Mouse (Mus musculus) lung, embryonic 14.5 days (tissue): ENCODE measurements around the gene Hk2. TPM values are rescaled to one million over a fixed set of nuclear protein-coding genes. Genes with fewer than 3 reads are reported as not detected.
A peak's percentile ranks its signal among the peaks of the same experiment; 100 is the strongest.

Experiments
- ATAC-seq: fragments of 200-750 bp; cut with Nextera tagmentation; 2 replicates; pipeline ENCODE4 v1.8.0; 2017; ENCODE audit warnings: mild to moderate bottlenecking, moderate TSS enrichment, moderate library complexity; ENCODE audit not compliant: insufficient read depth
- DNase-seq: peaks from one replicate; pipeline ENCODE4 v3.0.0-alpha.2; 2015
- H3K27ac ChIP-seq: fragments of 300-500 bp; sonication (generic); 2 replicates; pipeline ENCODE4 v1.5.1; 2014; ENCODE audit warnings: low read depth, mild to moderate bottlenecking, moderate library complexity
- H3K27me3 ChIP-seq: fragments of 300-500 bp; sonication (generic); 2 replicates; pipeline ENCODE4 v1.6.1; 2014; ENCODE audit warnings: low read length, control low read depth; ENCODE audit not compliant: insufficient read depth
- H3K36me3 ChIP-seq: fragments of 300-500 bp; sonication (generic); 2 replicates; pipeline ENCODE4 v1.6.1; 2014; ENCODE audit warnings: control low read depth; ENCODE audit not compliant: insufficient read depth
- H3K4me1 ChIP-seq: fragments of 300-500 bp; sonication (generic); 2 replicates; pipeline ENCODE4 v1.6.1; 2014; ENCODE audit warnings: antibody characterized with exemption, control low read depth; ENCODE audit not compliant: insufficient read depth
- H3K4me2 ChIP-seq: fragments of 300-500 bp; sonication (generic); 2 replicates; pipeline ENCODE4 v1.6.1; 2014; ENCODE audit warnings: mild to moderate bottlenecking
- H3K4me3 ChIP-seq: fragments of 300-500 bp; sonication (generic); 2 replicates; pipeline ENCODE4 v1.5.1; 2014; ENCODE audit warnings: low read depth, low read length
- H3K9ac ChIP-seq: fragments of 300-500 bp; sonication (generic); 2 replicates; pipeline ENCODE4 v1.6.1; 2014
- H3K9me3 ChIP-seq: fragments of 300-500 bp; sonication (generic); 2 replicates; pipeline ENCODE4 v1.6.1; 2016; ENCODE audit warnings: low read depth, low read length, control low read depth
- CTCF ChIP-seq: IDR thresholded peaks from 2 replicates; pipeline ENCODE4 v1.5.1; 2016; ENCODE audit warnings: antibody characterized with exemption, low read depth
- WGBS: fragments of 180-500 bp; shearing (Covaris S2); extraction: QIAGEN DNeasy Blood & Tissue Kit; methylation state at CpG from one replicate; pipeline ENCODE4 v1.1.7; 2014; 5-methylcytosine and 5-hydroxymethylcytosine counted together
- polyA plus RNA-seq: library from polyadenylated mRNA; unstranded; fragments of >200 nt; fragmentation: Nextera tagmentation; extraction: Ambion mirVana; gene quantifications from 2 replicates; pipeline ENCODE4 v1.2.1, GENCODE M21; 2014

The Hk2 gene
- polyA plus RNA-seq, 1 experiment from 2014 or later = 22.4 TPM

DNA sequence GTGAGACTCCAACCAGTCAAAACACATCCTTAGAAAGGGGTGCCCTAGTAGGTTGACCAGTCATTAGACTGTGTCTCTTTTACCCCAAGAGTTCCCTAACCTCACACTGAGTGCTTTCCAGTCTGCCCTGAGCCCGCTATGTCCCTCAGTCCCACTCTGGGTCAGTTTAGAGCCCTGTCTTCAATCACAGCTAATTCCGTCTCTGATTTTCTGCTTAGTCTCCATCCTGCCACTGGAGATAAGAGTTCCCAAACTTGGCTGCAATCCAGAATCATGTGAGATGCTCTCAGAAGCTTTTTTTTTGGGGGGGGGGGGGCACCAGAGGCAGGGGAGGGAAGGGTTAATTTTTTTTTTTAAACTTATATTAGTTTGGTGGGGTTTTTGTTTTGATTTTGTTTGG, 11.5 kb downstream of the Hk2 start:
- Histone ChIP-seq H3K9me3 (no peaks in the 10 kb centered on the region), H3K27ac (peak overlapping the region; percentile 50; the same call in 1 of the 2 replicates)
- WGBS = 37% methylated on average over 2 of the region's 2 CpGs

DNA sequence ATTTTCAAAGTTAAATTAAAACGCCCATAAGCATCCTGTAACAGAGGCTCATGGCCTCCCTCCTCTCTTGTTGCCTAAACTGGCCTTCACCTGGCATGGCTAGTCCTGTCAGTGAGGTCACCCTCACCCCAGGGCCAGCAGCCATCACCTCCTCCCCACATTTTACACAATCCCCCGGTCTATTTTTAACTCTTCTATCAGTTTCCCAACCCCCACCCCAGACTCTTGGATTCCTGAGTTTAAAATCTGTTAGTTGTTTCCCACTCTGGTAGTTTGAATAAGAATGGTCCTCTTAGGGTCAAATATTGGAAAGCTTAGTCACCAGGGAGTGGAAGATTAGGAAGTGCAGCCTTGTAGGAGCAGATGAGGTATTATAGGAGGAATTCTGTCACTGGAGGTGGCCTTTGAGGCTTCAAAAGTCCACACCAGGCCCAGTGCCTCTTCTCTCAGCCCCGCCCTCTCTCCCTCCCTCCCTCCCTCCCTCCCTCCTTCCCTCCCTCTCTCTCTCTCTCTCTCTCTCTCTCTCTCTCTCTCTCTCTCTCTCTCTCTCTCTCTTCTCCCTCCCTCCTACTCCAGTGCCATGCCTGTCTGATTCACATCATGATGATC, 13.4 kb downstream of the Hk2 start:
- Histone ChIP-seq H3K9ac (no peak overlapping the region), H3K36me3 (peaks cover 22% of the 10 kb centered on the region; the same call in 1 of the 2 replicates), H3K4me3 (no peak overlapping the region), H3K4me2 (no peak overlapping the region), H3K27me3 (no peaks in the 10 kb centered on the region), H3K9me3 (no peaks in the 10 kb centered on the region), H3K27ac (no peak overlapping the region), H3K4me1 (peaks cover 16% of the 10 kb centered on the region)
- 71% methylated on average over 3 of the region's 3 CpGs for WGBS
- no peak for TF ChIP-seq CTCF
- DNase-seq (no peak), ATAC-seq (no peak)

More for the DNA sequence above, 11.5 kb downstream of the Hk2 start:
- ATAC-seq = no peak
- Histone ChIP-seq H3K4me1 (peaks cover 16% of the 10 kb centered on the region), H3K4me3 (no peak overlapping the region), H3K9ac (no peak overlapping the region), H3K4me2 (no peak overlapping the region), H3K27me3 (no peaks in the 10 kb centered on the region), H3K36me3 (peaks cover 15% of the 10 kb centered on the region; the same call in 1 of the 2 replicates)
- no peak for TF ChIP-seq CTCF
- peak; percentile 80 for DNase-seq

DNA sequence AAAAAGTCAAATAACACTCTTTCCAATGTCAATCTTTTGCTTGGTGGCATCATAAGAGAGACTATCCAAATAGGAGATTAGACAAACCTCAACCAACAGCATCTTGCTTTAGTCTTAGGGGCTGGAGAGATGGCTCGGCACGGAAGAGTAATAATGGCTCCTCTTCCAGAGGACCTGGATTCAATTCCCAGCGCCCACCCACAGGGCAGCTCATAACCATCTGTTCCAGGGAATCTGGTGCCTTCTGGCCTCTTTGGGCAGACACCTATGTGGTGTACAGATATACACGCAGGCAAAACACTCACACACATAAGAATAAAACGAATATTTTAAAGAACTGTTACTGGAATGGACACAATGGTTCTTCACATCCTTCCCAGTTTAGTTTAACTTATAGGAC, 15.0 kb downstream of the Hk2 start:
- Histone ChIP-seq H3K36me3 (peaks cover 22% of the 10 kb centered on the region; the same call in 1 of the 2 replicates), H3K27me3 (no peaks in the 10 kb centered on the region), H3K27ac (no peak overlapping the region), H3K4me3 (no peak overlapping the region), H3K4me1 (peaks cover 16% of the 10 kb centered on the region), H3K9me3 (no peaks in the 10 kb centered on the region), H3K4me2 (no peak overlapping the region), H3K9ac (no peak overlapping the region)
- WGBS = 79% methylated on average over 5 of the region's 5 CpGs
- no peak for TF ChIP-seq CTCF
- DNase-seq (no peak), ATAC-seq (no peak)

DNA sequence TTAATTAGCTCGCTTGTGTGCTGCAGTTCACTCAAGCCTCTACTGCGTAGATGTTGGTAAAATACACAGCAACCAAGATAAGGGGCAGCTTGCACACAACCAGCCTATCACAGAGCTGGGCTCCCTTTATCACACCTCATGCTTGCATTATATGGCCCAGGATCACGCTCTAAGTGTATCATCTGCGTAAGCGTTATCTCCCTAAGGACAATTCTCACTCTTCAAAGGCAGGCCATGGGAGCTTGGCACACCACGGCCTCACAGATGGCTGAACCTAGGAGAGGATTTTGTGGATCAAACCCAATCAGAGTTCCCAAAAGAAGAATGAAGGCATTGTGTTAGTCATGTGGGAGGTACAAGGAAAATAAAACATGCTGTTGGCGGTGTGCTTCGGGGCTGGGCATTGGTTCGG, 17.4 kb downstream of the Hk2 start:
- H3K27ac ChIP-seq = no peak overlapping the region
- no peaks in the 10 kb centered on the region for H3K27me3 ChIP-seq
- DNase-seq = no peak
- H3K9ac ChIP-seq = no peak overlapping the region
- no peaks in the 10 kb centered on the region for H3K4me1 ChIP-seq
- H3K9me3 ChIP-seq = no peaks in the 10 kb centered on the region
- TF ChIP-seq CTCF = no peak
- ATAC-seq = no peak
- no peak overlapping the region for H3K4me3 ChIP-seq
- 83% methylated on average over 9 of the region's 9 CpGs for WGBS
- H3K4me2 ChIP-seq = no peak overlapping the region
- H3K36me3 ChIP-seq = peaks cover 22% of the 10 kb centered on the region; the same call in 1 of the 2 replicates

DNA sequence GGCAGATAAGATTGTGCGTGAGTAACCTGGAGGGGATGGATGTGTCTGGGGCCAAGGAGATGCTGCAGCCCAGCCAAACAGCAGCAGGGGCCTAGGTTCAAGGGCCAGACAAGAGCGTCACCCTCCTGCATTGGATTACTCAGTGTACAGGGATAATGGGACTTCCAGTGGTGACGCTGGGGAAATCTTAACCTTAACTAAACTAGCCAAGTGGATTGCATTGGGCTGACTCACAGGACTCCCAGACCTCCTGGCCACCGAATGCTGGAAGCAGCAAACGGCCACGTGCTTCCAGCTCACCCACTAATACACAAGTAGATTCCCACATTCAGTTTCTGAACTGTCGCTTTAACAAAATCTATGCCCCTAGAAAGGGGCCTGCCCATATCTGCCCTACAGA, 18.0 kb downstream of the Hk2 start:
- Histone ChIP-seq H3K36me3 (peaks cover 22% of the 10 kb centered on the region; the same call in 1 of the 2 replicates), H3K9me3 (no peaks in the 10 kb centered on the region), H3K4me3 (no peak overlapping the region), H3K9ac (no peak overlapping the region), H3K27ac (no peak overlapping the region), H3K27me3 (no peaks in the 10 kb centered on the region), H3K4me1 (no peaks in the 10 kb centered on the region), H3K4me2 (no peak overlapping the region)
- no peak for TF ChIP-seq CTCF
- DNase-seq (no peak), ATAC-seq (no peak)
- WGBS = 81% methylated on average over 7 of the region's 7 CpGs

DNA sequence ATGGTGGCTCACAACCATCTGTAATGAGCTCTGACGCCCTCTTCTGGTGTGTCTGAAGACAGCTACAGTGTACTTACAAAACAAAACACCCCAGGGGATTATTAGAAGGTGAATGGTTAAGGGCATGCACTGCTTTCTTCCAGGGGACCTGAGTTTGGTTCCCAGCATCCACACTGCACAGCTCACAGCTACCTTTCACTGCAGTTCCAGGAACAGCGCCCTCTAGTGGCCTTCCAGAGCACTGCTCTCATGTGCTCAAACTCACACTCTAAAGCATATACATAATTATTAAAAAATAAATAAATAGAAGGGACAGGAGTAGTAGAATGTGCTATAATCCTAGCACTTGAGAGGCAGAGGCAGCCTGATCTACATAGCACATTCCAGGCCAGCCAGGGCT, 18.9 kb downstream of the Hk2 start:
- Histone ChIP-seq H3K9me3 (no peaks in the 10 kb centered on the region), H3K4me1 (no peaks in the 10 kb centered on the region), H3K27ac (no peak overlapping the region), H3K9ac (no peak overlapping the region), H3K36me3 (peaks cover 22% of the 10 kb centered on the region; the same call in 1 of the 2 replicates), H3K4me2 (no peak overlapping the region), H3K4me3 (no peak overlapping the region), H3K27me3 (no peaks in the 10 kb centered on the region)
- no peak for ATAC-seq
- 37% methylated on average over 2 of the region's 2 CpGs for WGBS
- TF ChIP-seq CTCF = peak; percentile 59
- DNase-seq = no peak

DNA sequence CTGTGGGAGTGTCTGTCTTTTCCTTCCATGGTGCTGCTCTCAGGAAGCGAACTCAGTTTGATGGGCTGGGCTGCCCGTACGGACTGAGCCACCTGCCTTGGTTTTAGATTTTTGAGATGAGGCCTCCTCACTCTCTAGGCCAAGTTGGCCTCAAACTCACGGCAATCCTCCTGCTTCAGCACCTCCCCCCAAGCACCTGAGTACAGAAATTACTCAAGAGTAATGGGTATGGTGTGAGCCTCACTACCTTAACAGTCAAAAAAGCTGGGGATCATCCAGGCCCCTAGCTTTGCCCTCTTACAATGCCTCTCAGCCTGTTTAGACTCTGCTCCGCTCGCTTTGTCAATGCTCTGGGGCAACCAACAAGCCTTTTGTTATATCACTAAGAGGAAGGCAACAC, 19.5 kb downstream of the Hk2 start:
- Histone ChIP-seq H3K4me3 (no peak overlapping the region), H3K9ac (no peak overlapping the region), H3K4me2 (no peak overlapping the region), H3K4me1 (no peaks in the 10 kb centered on the region), H3K27me3 (no peaks in the 10 kb centered on the region), H3K36me3 (peaks cover 18% of the 10 kb centered on the region; the same call in 1 of the 2 replicates), H3K9me3 (no peaks in the 10 kb centered on the region), H3K27ac (no peak overlapping the region)
- no peak for TF ChIP-seq CTCF
- ATAC-seq (no peak), DNase-seq (no peak)
- 87% methylated on average over 6 of the region's 6 CpGs for WGBS
